Mouse (Mus musculus) brown adipose tissue, adult 24 weeks (tissue): ENCODE data around the gene Cnga4. TPM values are rescaled to one million over a fixed set of nuclear protein-coding genes. Genes with fewer than 3 reads are reported as not detected.
"Not testable (repeated sequence)": the region's sequence is repeated elsewhere in the genome, so short reads cannot be mapped to it uniquely, and the experiment has no call there.

Experiments used
- H3K27ac ChIP-seq: fragments of 200-500 bp; replicated peaks from 2 replicates; pipeline ENCODE4 v1.5.1; 2012; ENCODE audit warnings: low read depth, mild to moderate bottlenecking, low read length
- H3K4me1 ChIP-seq: fragments of 200-500 bp; 2 replicates; pipeline ENCODE4 v1.6.1; 2012; ENCODE audit warnings: low read length, mixed read lengths; ENCODE audit not compliant: control insufficient read depth, insufficient read depth, insufficient read length
- H3K4me3 ChIP-seq: fragments of 200-500 bp; 2 replicates; pipeline ENCODE4 v1.5.1; 2012; ENCODE audit warnings: low read depth, mild to moderate bottlenecking, low read length, moderate library complexity; ENCODE audit not compliant: insufficient read depth
- polyA plus RNA-seq: library from polyadenylated mRNA; stranded (reverse); fragments of >200 nt; gene quantifications from 2 replicates; pipeline ENCODE4 v1.2.4, GENCODE M21; 2012; ENCODE audit not compliant: missing spikeins, insufficient read depth, insufficient read length

Gene Cnga4
- polyA plus RNA-seq, 1 experiment = not detected

DNA sequence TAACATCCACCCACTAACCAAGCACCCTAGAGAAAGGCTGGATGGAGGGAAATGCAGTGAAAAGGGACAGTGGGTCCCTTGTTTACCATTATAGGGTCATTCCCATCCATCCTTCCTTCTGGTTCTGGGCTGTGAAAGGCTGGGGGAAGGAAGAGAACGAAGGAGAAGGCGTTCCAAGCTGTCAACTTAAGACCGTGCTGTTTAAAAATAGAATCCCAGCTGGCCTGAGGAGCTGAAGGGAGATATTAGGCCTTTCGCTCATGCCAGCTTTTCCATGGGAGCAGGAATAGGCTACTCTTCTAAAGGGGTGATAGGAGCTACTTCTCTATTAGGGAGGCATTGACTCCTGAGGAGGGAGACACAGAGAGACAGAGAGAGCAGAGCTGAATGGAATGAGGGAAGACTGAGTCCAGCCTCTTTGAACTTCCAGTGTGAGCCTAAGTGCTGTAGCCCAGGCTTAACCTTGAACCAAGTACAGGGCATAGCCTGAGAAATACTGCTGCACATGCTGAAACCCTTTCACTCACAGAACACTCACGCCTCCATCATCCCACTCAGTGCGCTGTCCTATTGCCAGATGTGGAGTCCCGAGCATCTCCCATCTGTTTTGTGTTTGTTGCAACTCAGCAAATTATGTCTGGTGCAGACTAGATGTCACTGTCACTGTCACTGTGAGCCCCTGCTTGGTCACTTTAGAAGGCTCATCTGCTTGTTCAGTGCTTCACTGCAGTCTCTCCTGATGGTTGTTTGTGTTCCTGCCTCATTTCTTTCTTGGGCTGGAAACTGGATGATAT is 33.8 kb downstream of the Cnga4 start:
- H3K4me3 ChIP-seq = no peak overlapping the region

DNA sequence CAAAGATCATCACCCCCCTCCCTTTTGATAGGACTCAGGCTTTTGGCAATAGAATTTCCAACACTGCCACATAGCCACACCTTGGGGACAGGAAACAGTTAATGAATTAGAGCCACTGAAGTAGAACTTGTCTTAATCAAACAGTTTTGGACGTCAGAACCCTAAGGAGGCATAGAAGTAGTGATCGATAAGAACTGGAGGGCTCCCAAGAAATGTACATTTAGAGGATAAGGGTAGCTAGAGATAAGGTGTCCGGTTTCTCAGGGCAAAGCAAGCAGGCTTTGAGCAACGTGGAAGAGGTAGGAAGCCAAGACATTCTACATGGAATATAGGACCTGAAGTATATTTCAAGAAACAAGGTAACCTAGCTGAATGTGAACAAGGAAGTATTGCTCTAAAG is 37.1 kb downstream of the Cnga4 start:
- Histone ChIP-seq H3K4me1 (no peaks in the 10 kb centered on the region), H3K4me3 (no peak overlapping the region)

More for the DNA sequence above, 33.8 kb downstream of the Cnga4 start:
- Histone ChIP-seq H3K27ac (no peak overlapping the region), H3K4me1 (no peaks in the 10 kb centered on the region)

DNA sequence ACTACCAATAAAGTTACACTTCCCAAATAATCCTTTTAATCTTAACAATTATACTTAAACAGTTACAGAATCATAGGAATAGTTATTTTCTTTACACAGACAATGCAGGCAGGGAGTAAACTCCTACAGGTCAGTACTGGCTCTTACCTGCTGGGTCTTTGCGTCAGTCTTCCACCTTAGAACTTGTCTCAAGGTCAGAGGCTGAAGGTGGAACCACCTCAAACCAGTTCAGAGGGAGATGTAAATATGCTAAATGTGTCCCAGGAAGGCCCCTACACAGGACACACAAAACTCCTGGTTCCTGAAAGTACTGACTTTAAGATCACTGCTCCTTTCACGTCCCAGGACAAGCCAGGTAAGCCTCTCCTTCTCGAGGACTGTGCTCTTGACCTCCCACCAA is 40.7 kb downstream of the Cnga4 start:
- no peak overlapping the region for H3K27ac ChIP-seq

More for the DNA sequence above, 37.1 kb downstream of the Cnga4 start:
- H3K27ac ChIP-seq = no peak overlapping the region

DNA sequence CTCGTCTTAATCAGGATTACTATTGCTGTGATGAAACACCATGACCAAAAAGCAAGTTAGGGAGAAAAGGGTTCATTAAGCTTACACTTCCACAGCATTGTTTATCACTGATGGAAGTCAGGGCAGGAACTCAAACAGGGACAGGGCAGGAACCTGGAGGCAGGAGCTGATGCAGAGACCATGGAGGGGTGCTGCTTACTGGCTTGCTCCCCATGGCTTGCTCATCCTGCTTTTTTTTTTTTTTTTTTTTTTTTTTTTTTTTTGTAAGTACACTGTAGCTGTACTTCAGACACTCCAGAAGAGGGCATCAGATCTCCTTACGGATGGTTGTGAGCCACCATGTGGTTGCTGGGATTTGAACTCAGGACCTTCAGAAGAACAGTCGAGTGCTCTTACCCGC is 49.0 kb downstream of the Cnga4 start:
- not testable (repeated sequence) for H3K27ac ChIP-seq

More for the DNA sequence above, 40.7 kb downstream of the Cnga4 start:
- no peaks in the 10 kb centered on the region for H3K4me1 ChIP-seq
- H3K4me3 ChIP-seq = no peak overlapping the region

More for the DNA sequence above, 49.0 kb downstream of the Cnga4 start:
- not testable (repeated sequence) for H3K4me3 ChIP-seq, H3K4me1 ChIP-seq

Other genes with a start within 250 kb of the Cnga4 start
- not detected in 2 replicates for gene Olfr684, start 240.9 kb upstream of the Cnga4 start, polyA plus RNA-seq
- gene Olfr685, start 218.6 kb upstream of the Cnga4 start, polyA plus RNA-seq = not detected in 2 replicates
- gene Olfr686, start 197.1 kb upstream of the Cnga4 start, polyA plus RNA-seq = not detected in 2 replicates
- gene Olfr688, start 116.5 kb upstream of the Cnga4 start, polyA plus RNA-seq = not detected in 2 replicates
- not detected in 2 replicates for gene Olfr689, start 93.4 kb upstream of the Cnga4 start, polyA plus RNA-seq
- not detected in 2 replicates for gene Olfr690, start 70.5 kb upstream of the Cnga4 start, polyA plus RNA-seq
- not detected in 2 replicates for gene Olfr691, start 62.3 kb upstream of the Cnga4 start, polyA plus RNA-seq
- not detected in 2 replicates for gene Olfr692, start 36.3 kb upstream of the Cnga4 start, polyA plus RNA-seq
- not detected in 2 replicates for gene Gm5901, start 29.5 kb upstream of the Cnga4 start, polyA plus RNA-seq
- gene Fam160a2, start 4.5 kb upstream of the Cnga4 start, polyA plus RNA-seq = 13.1 and 14.5 TPM in 2 replicates
- gene Cckbr, start 21.2 kb downstream of the Cnga4 start, polyA plus RNA-seq = not detected in 2 replicates
- gene Cavin3, start 77.7 kb downstream of the Cnga4 start, polyA plus RNA-seq = 26.8 and 32.1 TPM in 2 replicates
- 66.9 and 75.0 TPM in 2 replicates for gene Smpd1, start 149.8 kb downstream of the Cnga4 start, polyA plus RNA-seq
- 4.7 and 5.9 TPM in 2 replicates for gene Apbb1, start 177.1 kb downstream of the Cnga4 start, polyA plus RNA-seq
- gene Hpx, start 195.6 kb downstream of the Cnga4 start, polyA plus RNA-seq = 2.8 TPM in 1 of 2 replicates, not detected in the other
- 11.1 and 15.2 TPM in 2 replicates for gene Trim3, start 229.0 kb downstream of the Cnga4 start, polyA plus RNA-seq
- 161 and 175 TPM in 2 replicates for gene Timm10b, start 235.5 kb downstream of the Cnga4 start, polyA plus RNA-seq
- gene Arfip2, start 235.8 kb downstream of the Cnga4 start, polyA plus RNA-seq = 25.8 and 26.9 TPM in 2 replicates
- 3.1 and 6.7 TPM in 2 replicates for gene Gm45799, start 236.0 kb downstream of the Cnga4 start, polyA plus RNA-seq
- gene Dnhd1, start 246.3 kb downstream of the Cnga4 start, polyA plus RNA-seq = 1.6 and 1.9 TPM in 2 replicates